Comparison of ENCODE assay signal across 8 mouse cellular contexts in the genomic region with DNA sequence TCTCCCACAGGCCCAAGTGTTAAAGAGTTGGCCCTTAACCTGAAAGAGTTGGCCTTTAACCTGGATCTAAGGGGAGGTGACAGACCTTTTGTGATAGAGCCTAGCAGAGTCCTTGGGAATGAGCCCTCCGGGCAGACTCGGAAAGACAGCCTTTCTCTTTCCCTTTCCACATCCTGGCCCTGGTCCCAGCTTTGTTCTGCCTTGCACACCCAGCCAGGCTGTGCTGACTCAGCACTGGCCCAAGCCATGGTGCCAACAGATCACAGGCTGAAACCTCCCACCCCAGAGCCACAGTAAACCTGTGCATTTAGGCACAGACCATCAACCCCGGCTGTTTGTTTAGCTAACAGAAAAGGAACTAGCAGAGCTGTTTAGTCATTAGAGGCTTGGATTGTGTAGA. TPM values are rescaled to one million over a fixed set of nuclear protein-coding genes. Genes with fewer than 3 reads are reported as not detected.
DNase-seq lines count a peak whose midpoint lies in the region; ATAC-seq and TF ChIP-seq lines count a peak whose summit lies in the region.

No protein-coding gene starts in this region.

- TF ChIP-seq CTCF in ES-Bruce4 (IDR thresholded peaks at IDR 0.05; ENCODE audit: low read depth, low read length), result no peak
- TF ChIP-seq CTCF in lung, adult 2 months (IDR thresholded peaks at IDR 0.05; ENCODE audit: insufficient read depth, low read length), result no peak

- no peak overlapping the region for H3K9ac ChIP-seq in ES-Bruce4 (ENCODE audit: low read depth, poor library complexity, severe bottlenecking)
- no peak overlapping the region for H3K9ac ChIP-seq in hindbrain, embryonic 16.5 days (ENCODE audit: low read depth, low read length)
- H3K9ac ChIP-seq in neural tube, embryonic 15.5 days (replicated peaks), result no peak overlapping the region
- H3K9ac ChIP-seq in midbrain, embryonic 15.5 days, result no peak overlapping the region

- no peaks in the 10 kb centered on the region for H3K27me3 ChIP-seq in ES-Bruce4 (ENCODE audit: control insufficient read depth, insufficient read depth, low read length, poor library complexity, severe bottlenecking)
- no peaks in the 10 kb centered on the region for H3K27me3 ChIP-seq in hindbrain, embryonic 16.5 days (replicated peaks; ENCODE audit: control insufficient read depth, insufficient read depth, low read length)
- H3K27me3 ChIP-seq in neural tube, embryonic 15.5 days (replicated peaks), result no peaks in the 10 kb centered on the region
- H3K27me3 ChIP-seq in midbrain, embryonic 15.5 days (replicated peaks), result no peaks in the 10 kb centered on the region

- DNase-seq in NIH3T3 (ENCODE audit: low read depth), result peak; percentile 97
- DNase-seq in fibroblast of lung, adult 2 months (ENCODE audit: low read depth), result peak; percentile 63
- DNase-seq in lung, adult 2 months, result peak; percentile 45
- no peak for DNase-seq in c-Kit-positive CD71-positive TER-119-positive erythroid progenitor cells, embryonic 14.5 days (ENCODE audit: low spot score)

- 51% methylated on average over 3 of the region's 3 CpGs for WGBS in hindbrain, embryonic 16.5 days
- WGBS in lung, adult 2 months, result 11% methylated on average over 3 of the region's 3 CpGs
- WGBS in neural tube, embryonic 15.5 days, result 62% methylated on average over 3 of the region's 3 CpGs
- 68% methylated on average over 3 of the region's 3 CpGs for WGBS in midbrain, embryonic 15.5 days

- no peak overlapping the region for H3K4me3 ChIP-seq in ES-Bruce4 (ENCODE audit: low read depth, low read length)
- no peak overlapping the region for H3K4me3 ChIP-seq in hindbrain, embryonic 16.5 days (ENCODE audit: low read length)
- no peak overlapping the region for H3K4me3 ChIP-seq in lung, adult 2 months (replicated peaks; ENCODE audit: extremely low read depth, low read depth, low read length)
- H3K4me3 ChIP-seq in neural tube, embryonic 15.5 days (replicated peaks), result no peak overlapping the region
- no peak overlapping the region for H3K4me3 ChIP-seq in midbrain, embryonic 15.5 days

- no peaks in the 10 kb centered on the region for H3K36me3 ChIP-seq in ES-Bruce4 (ENCODE audit: control insufficient read depth, insufficient read depth, low read length, poor library complexity, severe bottlenecking)
- no peaks in the 10 kb centered on the region for H3K36me3 ChIP-seq in hindbrain, embryonic 16.5 days (ENCODE audit: control insufficient read depth, insufficient read depth, low read length)
- no peaks in the 10 kb centered on the region for H3K36me3 ChIP-seq in neural tube, embryonic 15.5 days
- no peaks in the 10 kb centered on the region for H3K36me3 ChIP-seq in midbrain, embryonic 15.5 days (replicated peaks)

- no peak for TF ChIP-seq POLR2A in ES-Bruce4 (IDR thresholded peaks at IDR 0.05; ENCODE audit: insufficient read depth, low read length)
- no peak for TF ChIP-seq POLR2A in lung, adult 2 months (IDR thresholded peaks at IDR 0.05; ENCODE audit: borderline replicate concordance, extremely low read depth, low read depth, low read length)

- peak; percentile 70 for ATAC-seq in hindbrain, embryonic 16.5 days
- ATAC-seq in neural tube, embryonic 15.5 days (ENCODE audit: low FRiP score), result no peak
- ATAC-seq in midbrain, embryonic 15.5 days (replicated peaks), result no peak

- no peak overlapping the region for H3K4me2 ChIP-seq in hindbrain, embryonic 16.5 days (ENCODE audit: low read length)
- H3K4me2 ChIP-seq in neural tube, embryonic 15.5 days, result no peak overlapping the region
- H3K4me2 ChIP-seq in midbrain, embryonic 15.5 days, result no peak overlapping the region

- H3K4me1 ChIP-seq in ES-Bruce4 (ENCODE audit: control insufficient read depth, insufficient read depth, low read length), result peaks cover 2% of the 10 kb centered on the region
- H3K4me1 ChIP-seq in hindbrain, embryonic 16.5 days (ENCODE audit: control insufficient read depth, insufficient read depth, low read depth, low read length), result no peaks in the 10 kb centered on the region
- peaks cover 2% of the 10 kb centered on the region; the same call in 1 of the 2 replicates for H3K4me1 ChIP-seq in lung, adult 2 months (ENCODE audit: control insufficient read depth, insufficient read depth, low read length)
- H3K4me1 ChIP-seq in neural tube, embryonic 15.5 days, result 0 out of 2 replicates have a peak, but pooled peaks cover 3% of the 10 kb centered on the region
- H3K4me1 ChIP-seq in midbrain, embryonic 15.5 days, result no peaks in the 10 kb centered on the region

- peak; percentile 67; the same call in 1 of the 2 replicates for TF ChIP-seq EP300 in ES-Bruce4 (IDR thresholded peaks at IDR 0.05; ENCODE audit: insufficient read depth, low read depth, low read length)

- no peak overlapping the region for H3K27ac ChIP-seq in ES-Bruce4 (ENCODE audit: insufficient read depth, low read length)
- H3K27ac ChIP-seq in hindbrain, embryonic 16.5 days (ENCODE audit: low read depth, low read length), result no peak overlapping the region
- H3K27ac ChIP-seq in neural tube, embryonic 15.5 days (replicated peaks), result no peak overlapping the region
- H3K27ac ChIP-seq in midbrain, embryonic 15.5 days, result no peak overlapping the region

- no peaks in the 10 kb centered on the region for H3K9me3 ChIP-seq in ES-Bruce4 (replicated peaks; ENCODE audit: control insufficient read depth, insufficient read depth, low read length, poor library complexity, severe bottlenecking)
- H3K9me3 ChIP-seq in hindbrain, embryonic 16.5 days (ENCODE audit: control insufficient read depth, low read length), result no peaks in the 10 kb centered on the region
- H3K9me3 ChIP-seq in neural tube, embryonic 15.5 days (replicated peaks), result no peaks in the 10 kb centered on the region
- no peaks in the 10 kb centered on the region for H3K9me3 ChIP-seq in midbrain, embryonic 15.5 days

RNA-seq across cellular contexts. Expression of a gene that starts 25.1 kb away (rescaled TPM):
- 15.3 and 15.5 TPM in 2 replicates for polyA plus RNA-seq in ES-Bruce4 (2011; ENCODE audit: insufficient read depth, insufficient read length, low read depth, missing spikeins)
- polyA plus RNA-seq in hindbrain, embryonic 16.5 days (2015; fragmentation: Nextera tagmentation; extraction: Ambion mirVana), result 5.9 and 9.1 TPM in 2 replicates
- polyA plus RNA-seq in lung, adult 2 months (2012; rRNA removed), result 4.8 and 7.4 TPM in 2 replicates
- polyA plus RNA-seq in neural tube, embryonic 15.5 days (2015; fragmentation: Nextera tagmentation; extraction: Ambion mirVana), result 8.9 and 11.3 TPM in 2 replicates
- 7.0 and 7.3 TPM in 2 replicates for polyA plus RNA-seq in midbrain, embryonic 15.5 days (2015; fragmentation: Nextera tagmentation; extraction: Ambion mirVana)
